Mouse (Mus musculus): Measurements from ENCODE around the gene Lipc.

Gene Lipc

GRCm38 (mm10) chr9:70952126-70952525 lies at the start of gene Lipc:
Gene Lipc (minus strand): TSS chr9:70952226.
- DNase-seq (ENCODE audit: low spot score): no peak

GRCm38 (mm10) chr9:70999161-70999560 lies 47.1 kb upstream of the Lipc start:
- DNase-seq (ENCODE audit: low spot score): no peak

- DNase-seq (ENCODE audit: low spot score): no peak
These were observed 46.7 kb upstream of the Lipc start for GRCm38 (mm10) chr9:70998719-70999118.

GRCm38 (mm10) chr9:70993326-70993725 lies 41.3 kb upstream of the Lipc start:
- DNase-seq (ENCODE audit: low spot score): no peak

GRCm38 (mm10) chr9:70991401-70991800 lies 39.4 kb upstream of the Lipc start:
- DNase-seq (ENCODE audit: low spot score): no peak

- no peak for DNase-seq (ENCODE audit: low spot score)
These were observed 35.2 kb upstream of the Lipc start for GRCm38 (mm10) chr9:70987210-70987609.

- DNase-seq (ENCODE audit: low spot score): no peak
These were observed 31.0 kb upstream of the Lipc start for GRCm38 (mm10) chr9:70982991-70983480.

- DNase-seq (ENCODE audit: low spot score): no peak
These were observed 29.7 kb upstream of the Lipc start for GRCm38 (mm10) chr9:70981721-70982120.

- no peak for DNase-seq (ENCODE audit: low spot score)
These were observed 27.6 kb upstream of the Lipc start for GRCm38 (mm10) chr9:70979641-70980040.

GRCm38 (mm10) chr9:70979171-70979570 lies 27.1 kb upstream of the Lipc start:
- DNase-seq (ENCODE audit: low spot score): no peak

- DNase-seq (ENCODE audit: low spot score): no peak
These were observed 25.4 kb upstream of the Lipc start for GRCm38 (mm10) chr9:70977392-70977791.

GRCm38 (mm10) chr9:70975921-70976320 lies 23.9 kb upstream of the Lipc start:
- DNase-seq (ENCODE audit: low spot score): no peak

GRCm38 (mm10) chr9:70973286-70973685 lies 21.3 kb upstream of the Lipc start:
- DNase-seq (ENCODE audit: low spot score): no peak

- DNase-seq (ENCODE audit: low spot score): no peak
These were observed 17.2 kb upstream of the Lipc start for GRCm38 (mm10) chr9:70969244-70969643.

GRCm38 (mm10) chr9:70965999-70966994 lies 14.3 kb upstream of the Lipc start:
- DNase-seq (ENCODE audit: low spot score): no peak

GRCm38 (mm10) chr9:70965422-70965821 lies 13.4 kb upstream of the Lipc start:
- DNase-seq (ENCODE audit: low spot score): no peak

- DNase-seq (ENCODE audit: low spot score): no peak
These were observed 13.0 kb upstream of the Lipc start for GRCm38 (mm10) chr9:70965011-70965410.

- DNase-seq (ENCODE audit: low spot score): no peak
These were observed 11.4 kb upstream of the Lipc start for GRCm38 (mm10) chr9:70963461-70963891.

- DNase-seq (ENCODE audit: low spot score): no peak
These were observed 10.9 kb upstream of the Lipc start for GRCm38 (mm10) chr9:70962781-70963455.

GRCm38 (mm10) chr9:70960301-70960700 lies 8.3 kb upstream of the Lipc start:
- no peak for DNase-seq (ENCODE audit: low spot score)

GRCm38 (mm10) chr9:70959866-70960265 lies 7.8 kb upstream of the Lipc start:
- DNase-seq (ENCODE audit: low spot score): no peak

- DNase-seq (ENCODE audit: low spot score): no peak
These were observed 7.4 kb upstream of the Lipc start for GRCm38 (mm10) chr9:70959447-70959846.

GRCm38 (mm10) chr9:70958381-70958780 lies 6.4 kb upstream of the Lipc start:
- no peak for DNase-seq (ENCODE audit: low spot score)

Data from urinary bladder, postnatal 10 days (tissue).